ENCODE assay signal across 13 mouse cellular contexts in the genomic region with DNA sequence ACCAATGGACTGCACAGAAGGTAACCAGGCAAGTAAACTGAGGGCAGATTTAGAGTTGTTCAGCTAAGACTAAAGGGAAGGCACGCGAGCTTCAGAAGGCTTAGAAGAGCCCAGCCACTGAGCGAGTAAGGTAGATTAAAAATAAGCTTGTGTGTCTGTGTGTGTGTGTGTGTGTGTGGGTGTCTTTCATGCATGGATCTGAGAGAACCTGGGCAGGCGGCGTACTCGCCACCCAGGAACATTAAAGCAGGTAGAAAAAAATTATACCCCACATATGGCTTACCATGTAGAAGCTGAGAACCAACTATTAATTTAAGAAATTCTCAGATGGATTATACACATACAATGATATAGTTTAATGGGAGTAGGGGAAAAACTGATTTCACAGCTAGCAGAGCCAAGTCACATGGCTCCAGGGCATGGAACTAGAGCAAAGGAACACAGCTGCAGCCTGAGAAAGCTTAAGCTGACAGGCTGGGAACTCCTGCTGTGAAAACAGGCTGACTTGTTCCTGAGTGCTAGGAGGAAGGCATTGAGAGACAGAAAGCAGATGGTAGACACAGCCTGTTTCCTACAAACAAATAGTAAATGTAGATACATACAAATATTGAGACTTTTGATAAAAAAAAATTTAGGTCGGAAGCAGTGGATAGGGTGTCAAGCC. TPM values are rescaled to one million over a fixed set of nuclear protein-coding genes. Genes with fewer than 3 reads are reported as not detected.
A peak's percentile ranks its signal among the peaks of the same experiment; 100 is the strongest.
DNase-seq lines count a peak whose midpoint lies in the region; ATAC-seq and TF ChIP-seq lines count a peak whose summit lies in the region.
"Had no signal": no experiment of that assay in that cellular context is flagged by ENCODE, and none has a peak within 500 bp of the region (broad histone marks: within the 10 kb centered on the region; RNA-seq: fewer than 3 reads in every experiment).

No protein-coding gene starts in this region.

- DNase-seq in right cerebral cortex, postnatal 10 days (ENCODE audit: low spot score in 2 of 2), result peak; percentile 16 to 19
- DNase-seq in right cerebral cortex, adult 2 months (ENCODE audit: low spot score in 2 of 2), result no peak
- peak; percentile 12 for DNase-seq in embryonic facial prominence, embryonic 10.5 days (ENCODE audit: low spot score)
- DNase-seq in hindbrain, postnatal 0 days (ENCODE audit: low spot score), result peak; percentile 80
- no peak for DNase-seq in ovary, postnatal 36 days (ENCODE audit: low spot score)
- DNase-seq in adrenal gland, adult (ENCODE audit: inconsistent age in 2 of 2, low spot score in 1 of 2), result no peak
- DNase-seq: gastrocnemius, postnatal 36 days had no signal

- H3K9ac ChIP-seq in hindbrain, postnatal 0 days (replicated peaks; ENCODE audit: low read length), result no peak overlapping the region
- H3K9ac ChIP-seq in kidney, embryonic 15.5 days, result no peak overlapping the region
- H3K9ac ChIP-seq: stomach, embryonic 15.5 days had no signal

- H3K27ac ChIP-seq in embryonic facial prominence, embryonic 10.5 days (replicated peaks), result no peak overlapping the region
- H3K27ac ChIP-seq in hindbrain, postnatal 0 days, result no peak overlapping the region
- H3K27ac ChIP-seq in kidney, embryonic 15.5 days, result no peak overlapping the region
- H3K27ac ChIP-seq: stomach, embryonic 15.5 days had no signal

- H3K9me3 ChIP-seq in embryonic facial prominence, embryonic 10.5 days, result no peaks in the 10 kb centered on the region
- H3K9me3 ChIP-seq in hindbrain, postnatal 0 days (ENCODE audit: low read length), result no peaks in the 10 kb centered on the region
- no peaks in the 10 kb centered on the region for H3K9me3 ChIP-seq in kidney, embryonic 15.5 days (replicated peaks)
- H3K9me3 ChIP-seq: stomach, embryonic 15.5 days had no signal

- ATAC-seq in hindbrain, postnatal 0 days, result peak; percentile 85
- no peak for ATAC-seq in kidney, embryonic 15.5 days (replicated peaks; ENCODE audit: low FRiP score)
- ATAC-seq in granulocyte monocyte progenitor cell, adult 5-6 weeks (replicated peaks; ENCODE audit: poor library complexity, severe bottlenecking), result no peak
- ATAC-seq: intestine, embryonic 16.5 days had no signal

- 84% methylated on average over 7 of the region's 7 CpGs for WGBS in embryonic facial prominence, embryonic 10.5 days
- 70% methylated on average over 7 of the region's 7 CpGs for WGBS in hindbrain, postnatal 0 days
- whole genome bisulfite sequencing in kidney, embryonic 15.5 days, result 89% methylated on average over 7 of the region's 7 CpGs

- H3K4me3 ChIP-seq in embryonic facial prominence, embryonic 10.5 days, result no peak overlapping the region
- no peak overlapping the region for H3K4me3 ChIP-seq in hindbrain, postnatal 0 days (ENCODE audit: low read length)
- no peak overlapping the region for H3K4me3 ChIP-seq in kidney, embryonic 15.5 days (replicated peaks)
- H3K4me3 ChIP-seq: stomach, embryonic 15.5 days had no signal

- no peaks in the 10 kb centered on the region for H3K36me3 ChIP-seq in embryonic facial prominence, embryonic 10.5 days (replicated peaks)
- H3K36me3 ChIP-seq in hindbrain, postnatal 0 days (ENCODE audit: insufficient read depth, low read length), result no peaks in the 10 kb centered on the region
- H3K36me3 ChIP-seq in kidney, embryonic 15.5 days, result no peaks in the 10 kb centered on the region
- H3K36me3 ChIP-seq: stomach, embryonic 15.5 days had no signal

- no peak overlapping the region for H3K4me2 ChIP-seq in hindbrain, postnatal 0 days (ENCODE audit: low read depth, low read length)
- H3K4me2 ChIP-seq in kidney, embryonic 15.5 days, result no peak overlapping the region
- H3K4me2 ChIP-seq: stomach, embryonic 15.5 days had no signal

- no peak for TF ChIP-seq CTCF in hindbrain, postnatal 0 days (IDR thresholded peaks at IDR 0.05; ENCODE audit: low read depth)

- no peaks in the 10 kb centered on the region for H3K4me1 ChIP-seq in embryonic facial prominence, embryonic 10.5 days
- H3K4me1 ChIP-seq in hindbrain, postnatal 0 days (ENCODE audit: insufficient read depth, low read length), result no peaks in the 10 kb centered on the region
- no peaks in the 10 kb centered on the region for H3K4me1 ChIP-seq in kidney, embryonic 15.5 days
- H3K4me1 ChIP-seq: stomach, embryonic 15.5 days had no signal

- H3K27me3 ChIP-seq in embryonic facial prominence, embryonic 10.5 days (replicated peaks; ENCODE audit: low read depth, poor library complexity, severe bottlenecking), result no peaks in the 10 kb centered on the region
- no peaks in the 10 kb centered on the region for H3K27me3 ChIP-seq in hindbrain, postnatal 0 days (ENCODE audit: insufficient read depth, low read length)
- H3K27me3 ChIP-seq in kidney, embryonic 15.5 days, result no peaks in the 10 kb centered on the region
- H3K27me3 ChIP-seq: CH12.LX; stomach, embryonic 15.5 days had no signal

RNA-seq across cellular contexts. Expression of a gene that starts 8.5 kb away (rescaled TPM):
- not detected in 2 replicates for polyA plus RNA-seq in embryonic facial prominence, embryonic 10.5 days (2016; fragmentation: Nextera tagmentation; extraction: Ambion mirVana)
- total RNA-seq in hindbrain, postnatal 0 days (2014; rRNA removed), result not detected in 2 replicates
- polyA plus RNA-seq in hindbrain, postnatal 0 days (2015; fragmentation: Nextera tagmentation; extraction: Ambion mirVana), result not detected in 2 replicates
- polyA plus RNA-seq in kidney, embryonic 15.5 days (2015; fragmentation: Nextera tagmentation; extraction: Ambion mirVana), result not detected in 2 replicates
- not detected in 2 replicates for total RNA-seq in granulocyte monocyte progenitor cell, adult 5-6 weeks (2014; fragmentation: Nextera tagmentation)
- total RNA-seq in granulocyte monocyte progenitor cell, adult 5-6 weeks (2017), result not detected in 2 replicates
- total RNA-seq: CH12.LX; gastrocnemius, postnatal 36 days; left cerebral cortex, postnatal 10 days had no signal
- polyA plus RNA-seq: intestine, embryonic 16.5 days; stomach, embryonic 15.5 days had no signal

RNA-seq across cellular contexts. Expression of a gene that starts 39.3 kb away (rescaled TPM):
- not detected in 2 replicates for polyA plus RNA-seq in embryonic facial prominence, embryonic 10.5 days (2016; fragmentation: Nextera tagmentation; extraction: Ambion mirVana)
- total RNA-seq in hindbrain, postnatal 0 days (2014; rRNA removed), result not detected in 2 replicates
- polyA plus RNA-seq in hindbrain, postnatal 0 days (2015; fragmentation: Nextera tagmentation; extraction: Ambion mirVana), result not detected in 2 replicates
- not detected in 2 replicates for polyA plus RNA-seq in kidney, embryonic 15.5 days (2015; fragmentation: Nextera tagmentation; extraction: Ambion mirVana)
- not detected in 2 replicates for total RNA-seq in granulocyte monocyte progenitor cell, adult 5-6 weeks (2014; fragmentation: Nextera tagmentation)
- total RNA-seq in granulocyte monocyte progenitor cell, adult 5-6 weeks (2017), result not detected in 2 replicates
- total RNA-seq: CH12.LX; gastrocnemius, postnatal 36 days; left cerebral cortex, postnatal 10 days had no signal
- polyA plus RNA-seq: intestine, embryonic 16.5 days; stomach, embryonic 15.5 days had no signal

RNA-seq across cellular contexts. Expression of a gene that starts 53.7 kb away (rescaled TPM):
- not detected in 2 replicates for polyA plus RNA-seq in embryonic facial prominence, embryonic 10.5 days (2016; fragmentation: Nextera tagmentation; extraction: Ambion mirVana)
- not detected in 2 replicates for total RNA-seq in hindbrain, postnatal 0 days (2014; rRNA removed)
- polyA plus RNA-seq in hindbrain, postnatal 0 days (2015; fragmentation: Nextera tagmentation; extraction: Ambion mirVana), result not detected in 2 replicates
- polyA plus RNA-seq in kidney, embryonic 15.5 days (2015; fragmentation: Nextera tagmentation; extraction: Ambion mirVana), result not detected in 2 replicates
- not detected in 2 replicates for total RNA-seq in granulocyte monocyte progenitor cell, adult 5-6 weeks (2014; fragmentation: Nextera tagmentation)
- not detected in 2 replicates for total RNA-seq in granulocyte monocyte progenitor cell, adult 5-6 weeks (2017)
- total RNA-seq: CH12.LX; gastrocnemius, postnatal 36 days; left cerebral cortex, postnatal 10 days had no signal
- polyA plus RNA-seq: intestine, embryonic 16.5 days; stomach, embryonic 15.5 days had no signal

Comparison
In these comparisons a context has a peak if more than half of its experiments do, and no peak if none do; other contexts are left out.
1. DNase-seq: peak in right cerebral cortex, postnatal 10 days (2 of 2), embryonic facial prominence, embryonic 10.5 days (single experiment) and hindbrain, postnatal 0 days (single experiment); none in right cerebral cortex, adult 2 months (0 of 2), ovary, postnatal 36 days (single experiment) and adrenal gland, adult (0 of 2).